Mouse (Mus musculus) gastrocnemius, postnatal 4 days (tissue): ENCODE data around the gene Shisa4. TPM values are rescaled to one million over a fixed set of nuclear protein-coding genes. Genes with fewer than 3 reads are reported as not detected.

Source experiments
- DNase-seq, 2 experiments: peaks; one replicate each; pipeline ENCODE4 v3.0.0; 2021 to 2022; ENCODE audit warnings: low spot score in 2 of 2, mixed read lengths in 2 of 2
- total RNA-seq, 2 experiments: library from RNA; stranded (reverse); gene quantifications; 2 replicates each; pipeline ENCODE4 v1.2.3; 2021

Shisa4 gene
- total RNA-seq, 2 experiments from 2014 or later, result 121 to 136 TPM

DNA sequence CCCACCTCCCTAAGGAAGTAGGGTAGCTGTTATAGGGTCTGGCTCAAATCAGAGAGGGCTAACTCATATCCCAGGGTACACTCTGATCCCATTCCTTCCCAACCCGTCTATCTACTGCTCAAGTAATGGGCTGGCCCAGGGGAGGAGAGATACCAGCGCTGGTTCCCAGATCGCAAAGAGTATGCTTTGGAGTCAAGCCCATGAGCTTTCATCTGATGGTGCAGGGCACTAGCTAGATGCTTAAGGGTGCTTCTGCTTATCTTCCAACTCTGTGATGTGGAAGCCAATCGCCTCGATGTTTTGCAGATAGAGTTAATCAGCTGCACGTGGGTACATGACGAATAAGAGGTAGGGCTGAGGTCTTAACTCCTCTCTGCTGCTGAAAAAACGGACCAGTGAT lies 7.4 kb downstream of the Shisa4 start:
- DNase-seq, result no peak

DNA sequence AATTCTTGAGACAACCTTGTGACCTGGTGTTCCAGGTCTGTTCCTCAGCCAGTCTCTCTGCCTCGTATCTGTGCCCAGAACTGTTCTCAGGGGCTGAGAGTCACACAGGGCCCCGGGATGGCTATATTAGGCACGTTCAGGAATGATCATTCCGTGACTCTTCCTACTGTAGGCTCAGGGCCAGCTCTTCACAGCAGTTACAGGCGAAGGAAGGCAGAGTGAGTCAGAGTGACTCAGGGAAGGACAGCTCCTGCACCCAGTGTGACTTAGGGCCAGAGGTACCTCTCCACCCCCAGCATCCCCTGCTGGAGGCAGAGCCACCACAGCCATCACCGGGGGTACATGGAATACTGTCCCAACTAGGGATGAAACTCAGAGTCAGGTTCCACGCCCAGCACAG lies 8.0 kb downstream of the Shisa4 start:
- no peak for DNase-seq

DNA sequence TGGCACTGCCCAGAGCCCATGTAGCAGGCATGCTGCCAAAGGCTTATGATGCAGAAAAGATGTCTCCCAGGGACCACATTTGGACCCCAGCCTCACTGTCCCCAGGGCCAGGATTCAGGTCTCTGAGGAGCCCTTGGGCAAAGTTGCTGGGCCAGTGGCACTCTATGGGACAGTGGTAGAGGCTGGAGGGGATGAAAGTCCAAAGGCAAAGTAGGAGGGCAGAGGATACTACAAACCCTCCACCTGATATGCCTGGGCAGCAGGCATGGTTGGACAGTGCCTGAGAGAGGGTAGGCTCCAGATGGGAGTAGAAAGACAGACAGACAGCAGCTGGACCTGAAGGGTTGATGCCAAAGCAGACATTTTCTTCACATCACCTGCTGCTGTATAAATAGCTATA lies 8.7 kb downstream of the Shisa4 start:
- no peak for DNase-seq

DNA sequence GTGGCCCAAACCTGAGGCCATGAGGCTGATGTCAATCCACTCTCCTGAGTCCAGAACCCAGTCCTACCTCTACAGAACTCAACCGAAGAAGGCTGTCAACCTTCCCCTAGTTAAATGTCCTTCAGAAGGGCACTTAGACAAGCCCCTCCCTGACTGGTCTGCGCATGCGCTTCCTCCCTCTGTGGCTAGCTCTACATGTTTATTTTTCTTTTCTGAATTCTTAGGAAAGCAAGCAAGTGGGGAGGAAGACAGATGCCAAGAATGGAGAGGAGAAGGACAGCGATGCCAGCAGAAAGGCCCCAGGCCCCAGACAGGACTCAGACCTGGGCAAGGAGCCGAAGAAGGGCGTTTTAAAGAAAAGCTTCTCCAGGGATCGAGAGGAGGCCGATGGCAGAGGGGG lies 11.6 kb downstream of the Shisa4 start:
- DNase-seq, result no peak

DNA sequence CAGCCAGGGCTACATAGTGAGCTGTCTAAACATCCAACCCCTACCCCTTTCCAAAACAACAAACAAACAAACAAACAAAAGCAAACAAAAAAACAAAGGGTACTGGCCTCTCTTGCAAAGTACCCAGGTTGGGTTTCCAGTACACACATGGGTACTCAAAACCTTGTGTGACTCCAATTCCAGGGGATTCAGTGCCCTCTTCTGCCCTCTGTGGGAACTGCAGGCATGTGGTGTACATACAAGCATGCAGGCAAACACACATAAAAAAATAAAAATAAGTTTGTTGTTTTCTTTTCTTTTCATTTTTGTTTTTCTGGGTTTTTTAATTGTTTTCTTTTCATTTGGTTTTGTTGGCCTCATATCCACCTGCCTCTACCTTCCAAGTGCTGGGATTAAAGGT lies 12.9 kb downstream of the Shisa4 start:
- no peak for DNase-seq

DNA sequence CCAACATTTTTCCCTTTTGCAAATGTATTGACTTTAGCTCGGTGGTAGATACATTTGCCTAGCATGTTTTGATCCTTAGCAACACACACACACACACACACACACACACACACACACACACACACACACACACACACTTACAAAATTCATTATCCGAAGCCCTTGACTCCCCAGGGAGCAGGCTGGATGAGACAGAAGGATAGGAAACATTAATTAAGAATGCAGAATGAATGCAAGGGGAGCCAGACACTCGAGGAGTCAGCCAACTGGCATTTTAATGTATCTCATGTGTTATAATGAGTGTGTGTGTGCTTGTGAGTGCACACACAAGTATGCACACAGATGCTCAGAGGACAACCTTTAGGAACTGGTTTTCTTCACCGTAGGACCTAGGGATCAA lies 13.5 kb downstream of the Shisa4 start:
- no peak for DNase-seq

DNA sequence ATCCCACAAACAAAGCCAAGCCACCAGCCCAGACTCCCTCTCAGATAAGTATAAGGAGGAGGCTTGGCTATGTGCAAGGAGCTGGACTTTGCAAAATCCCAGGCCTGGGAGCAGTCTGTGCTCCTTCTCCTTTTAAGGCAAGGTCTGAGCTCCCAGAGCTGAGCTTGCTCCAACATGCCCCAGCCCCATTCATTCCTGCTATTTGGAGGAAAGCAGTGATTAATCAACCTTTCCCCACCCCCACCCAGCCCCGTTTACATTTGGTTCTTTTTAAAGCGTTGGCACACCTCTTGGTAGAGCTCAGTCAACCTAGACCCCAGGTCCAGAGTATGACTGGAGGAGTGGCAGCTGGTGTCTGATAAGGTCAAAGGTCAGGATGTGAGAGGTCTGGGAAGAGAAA lies 16.0 kb downstream of the Shisa4 start:
- DNase-seq, result no peak

DNA sequence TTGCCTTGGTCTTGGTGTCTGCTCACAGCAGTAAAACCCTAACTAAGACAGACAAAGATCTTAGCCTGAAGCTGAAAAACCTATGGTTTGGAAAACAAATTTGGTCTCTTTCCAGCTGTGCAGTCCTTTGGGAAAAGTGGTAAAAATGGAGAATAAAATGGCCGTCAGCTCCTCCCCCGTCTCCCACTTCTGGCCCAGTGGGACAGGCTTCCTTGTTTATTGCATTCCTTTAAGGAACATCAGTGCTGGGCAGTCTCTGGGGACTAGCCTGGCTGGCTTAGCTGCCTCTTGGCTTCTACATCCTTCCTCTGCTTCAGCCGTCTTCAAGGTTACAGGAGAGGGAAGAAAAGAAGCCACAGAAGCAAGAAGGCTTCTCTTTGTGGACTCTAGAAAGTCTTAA lies 23.1 kb downstream of the Shisa4 start:
- no peak for DNase-seq

DNA sequence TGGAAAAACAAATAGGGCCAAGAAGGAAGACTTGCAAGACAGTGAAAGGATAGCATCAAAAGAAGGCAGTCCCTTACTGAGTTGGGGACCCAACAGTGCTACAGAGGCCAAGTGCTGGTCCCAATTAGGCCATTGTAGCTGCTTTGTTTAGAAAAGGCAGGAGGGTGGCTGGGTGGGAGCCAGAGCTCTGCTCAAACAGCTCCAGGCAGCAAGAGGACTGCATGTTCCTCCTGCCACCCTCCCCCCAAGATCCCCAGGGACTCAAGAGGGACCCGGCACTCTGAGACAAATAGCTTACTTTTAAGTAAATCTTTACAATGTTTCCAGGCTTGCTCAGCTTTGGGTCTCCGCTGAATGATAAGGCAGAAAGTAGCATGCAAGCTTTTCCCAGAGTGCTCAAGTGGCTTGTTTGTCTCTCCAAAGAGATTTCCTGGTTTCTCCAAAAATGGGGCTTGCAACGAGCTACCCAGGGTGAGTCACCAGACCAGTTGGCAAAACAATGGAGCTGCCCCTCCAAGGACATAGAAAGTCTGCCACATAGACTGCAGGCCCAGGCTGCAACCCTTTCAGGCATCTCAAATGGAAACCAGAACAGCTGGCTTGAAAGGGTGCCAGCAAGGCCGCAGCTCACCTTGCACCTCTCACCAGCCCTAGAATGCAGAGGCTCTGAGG lies 27.4 kb downstream of the Shisa4 start:
- no peak for DNase-seq

DNA sequence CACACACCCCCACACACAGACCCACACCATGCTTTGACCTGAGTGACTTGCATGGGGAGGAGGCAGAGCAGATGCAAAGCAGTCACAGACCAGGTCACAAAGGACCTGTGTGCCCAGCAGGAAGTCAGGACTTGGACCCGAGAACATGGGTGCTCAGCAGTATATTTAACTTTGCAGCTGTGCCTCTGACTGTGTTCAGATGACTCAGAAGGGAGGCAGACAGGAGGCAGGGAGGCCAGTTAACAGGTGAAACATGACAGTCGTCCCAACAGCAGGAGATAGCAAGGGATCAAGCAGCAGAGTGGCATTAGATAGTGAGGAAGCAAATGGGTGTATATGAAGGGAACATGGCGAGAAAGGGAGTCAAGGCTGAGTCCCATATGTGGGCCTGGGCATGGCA lies 28.1 kb downstream of the Shisa4 start:
- no peak for DNase-seq

DNA sequence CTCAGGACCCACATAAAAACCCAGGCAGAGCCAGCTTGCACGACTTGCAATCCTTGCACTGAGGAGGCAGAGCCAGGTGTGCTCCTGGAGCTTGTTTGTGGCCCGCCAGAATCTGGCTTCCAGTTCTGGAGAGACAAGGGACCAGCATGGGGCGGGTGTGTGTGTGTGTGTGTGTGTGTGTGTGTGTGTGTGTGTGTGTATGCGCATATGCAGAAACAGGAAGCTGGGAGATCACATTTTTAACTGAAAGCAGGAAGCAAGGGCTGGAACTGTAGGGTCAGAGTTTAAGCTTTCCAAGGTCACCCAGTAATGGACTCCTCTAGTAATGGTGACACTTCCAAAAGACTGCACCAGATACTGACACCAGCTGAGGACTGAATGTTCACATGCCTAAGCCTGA lies 31.0 kb downstream of the Shisa4 start:
- no peak for DNase-seq

DNA sequence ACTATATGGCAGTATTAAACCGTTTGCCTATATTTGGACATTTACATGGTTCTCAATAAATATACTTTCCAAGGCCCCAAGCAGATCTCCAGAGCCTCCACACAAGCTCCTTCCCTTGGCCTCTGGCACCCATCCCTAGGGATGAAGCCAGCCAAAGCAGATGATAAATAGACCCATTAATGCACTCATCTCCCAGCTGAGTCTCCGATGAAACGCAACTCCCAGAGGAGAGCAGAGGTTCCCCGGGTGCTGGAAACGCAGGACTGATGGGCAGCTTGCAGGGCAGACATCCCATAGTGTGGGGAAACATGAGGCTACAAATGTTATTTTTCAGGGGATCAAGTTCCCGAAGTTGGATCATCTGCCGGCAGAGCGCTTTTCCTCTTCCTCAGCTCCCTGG lies 33.1 kb downstream of the Shisa4 start:
- DNase-seq, result no peak

DNA sequence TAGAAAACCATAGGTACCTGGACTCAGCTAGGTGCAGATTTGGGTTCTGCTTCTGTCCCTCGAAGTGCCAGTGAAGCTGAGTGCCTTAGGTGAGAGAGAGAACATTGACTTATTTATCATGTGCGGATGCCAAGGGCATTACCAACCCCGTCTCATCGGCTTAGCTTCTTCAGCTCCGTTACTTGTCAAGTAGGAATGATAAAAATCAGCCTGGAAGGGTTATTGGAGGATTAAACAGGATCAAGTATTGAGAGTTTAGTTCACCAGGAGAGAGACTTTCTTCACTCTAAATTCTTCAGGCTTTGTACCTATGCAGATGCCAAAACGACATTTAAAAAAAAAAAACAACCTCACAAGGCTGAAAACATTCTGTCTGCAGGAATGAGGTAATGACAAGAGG lies 44.5 kb downstream of the Shisa4 start:
- DNase-seq, result no peak

DNA sequence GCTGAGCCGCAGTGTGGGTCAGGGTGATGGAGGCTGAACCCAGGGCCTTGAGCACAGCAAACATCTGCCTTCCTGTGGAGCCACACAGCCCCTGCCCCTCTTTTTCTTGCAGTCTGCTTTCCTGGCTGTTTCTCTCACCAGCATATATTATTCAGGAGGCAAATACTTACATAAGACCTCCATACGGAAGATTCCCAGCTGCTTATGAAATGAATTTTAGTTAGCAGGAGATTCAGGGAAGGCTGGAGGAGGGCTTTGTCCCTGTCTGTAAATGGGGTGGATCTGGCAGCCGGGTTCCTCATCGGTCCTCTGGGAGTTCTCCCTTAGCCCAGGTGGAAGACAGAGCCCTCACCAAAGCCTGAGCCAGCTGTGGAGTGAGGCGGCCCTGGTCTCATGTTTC lies 46.7 kb downstream of the Shisa4 start:
- no peak for DNase-seq

DNA sequence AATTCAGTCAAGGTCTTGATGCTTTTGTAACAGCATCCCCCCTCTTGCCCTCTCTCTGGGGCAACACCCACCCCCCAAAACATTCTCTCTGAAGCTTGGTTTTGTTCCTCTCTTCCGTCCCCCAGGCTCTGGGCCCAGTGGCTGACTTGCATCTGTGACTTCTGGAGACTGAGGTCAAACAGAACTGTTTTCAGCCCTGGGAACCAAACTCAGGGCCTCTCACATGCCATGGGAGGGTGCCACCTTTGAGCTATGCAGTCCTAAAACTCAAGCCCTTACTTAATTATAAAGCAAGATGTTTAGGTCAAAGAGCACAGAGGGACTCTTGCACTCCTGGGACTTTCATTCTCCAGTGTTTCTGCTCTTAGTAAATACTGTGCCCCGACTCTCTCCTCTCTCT lies 49.1 kb downstream of the Shisa4 start:
- no peak for DNase-seq

DNA sequence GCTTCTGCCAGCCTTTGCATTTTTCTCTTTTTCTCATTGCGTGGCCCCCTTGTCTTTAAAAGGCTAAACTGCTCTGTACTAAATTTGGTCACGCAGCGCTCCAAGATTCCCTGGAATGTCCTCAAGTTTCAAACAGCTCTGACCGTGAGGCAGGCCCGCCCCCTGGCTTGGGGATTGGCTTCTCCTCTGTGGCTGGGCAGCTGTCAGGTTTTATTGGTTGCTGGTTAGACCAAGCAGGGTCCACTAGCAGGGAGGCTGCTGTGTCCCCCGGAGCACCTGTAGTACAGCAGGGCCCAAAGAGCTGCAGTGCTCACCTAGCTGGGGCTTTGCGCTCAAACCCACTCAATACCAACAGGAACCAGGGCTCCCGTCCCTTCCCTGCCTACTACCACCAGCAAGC lies 50.5 kb downstream of the Shisa4 start, which contains the start of gene Lmod1:
Gene Lmod1, plus strand, starts transcription at position 237 of the 400 bp plus-strand sequence.
- DNase-seq, result peak; percentile 31 to 61

DNA sequence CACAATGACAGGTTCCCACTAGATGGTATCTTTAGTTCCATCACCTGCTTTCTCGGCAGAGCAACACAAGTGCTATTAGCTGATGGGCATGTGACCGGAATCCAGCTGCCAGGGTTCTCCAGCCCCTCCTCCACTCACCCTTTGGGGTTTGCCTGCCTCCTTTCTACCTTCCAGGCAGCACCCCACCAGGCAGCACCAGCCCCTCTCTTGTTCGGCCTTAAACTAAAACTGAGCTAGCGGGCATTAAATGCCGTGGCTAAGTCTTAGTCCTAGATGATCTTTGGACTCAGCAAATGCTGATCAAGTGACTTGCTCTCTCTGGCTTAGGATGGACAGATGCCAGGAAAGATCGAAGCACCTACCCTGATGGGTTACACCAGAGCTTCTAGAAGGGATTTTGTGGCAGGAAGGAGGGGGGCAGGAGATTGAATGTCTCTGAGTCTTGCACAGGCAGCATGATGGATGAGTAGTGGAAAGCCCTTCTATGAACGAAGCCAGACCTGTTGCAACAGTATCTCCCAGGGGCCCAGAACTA lies 51.6 kb downstream of the Shisa4 start:
- no peak for DNase-seq

Other genes starting within 250 kb of the Shisa4 start
- gene Ptpn7, start 242.5 kb downstream of the Shisa4 start, total RNA-seq, result 1 to 10 TPM; 1.1 to 1.4 TPM
- gene Arl8a, start 228.4 kb downstream of the Shisa4 start, total RNA-seq, result 10 to 100 TPM; 49.9 to 50.9 TPM
- gene Gpr37l1, start 207.6 kb downstream of the Shisa4 start, total RNA-seq, result 1 to 10 TPM; 1.3 to 1.7 TPM
- gene Elf3, start 116.7 kb downstream of the Shisa4 start, total RNA-seq, result under 1 TPM; 0.42 to 0.44 TPM
- gene Rnpep, start 91.2 kb downstream of the Shisa4 start, total RNA-seq, result 10 to 100 TPM; 22.7 to 24.2 TPM
- 100 to 1,000 TPM; 163 to 168 TPM for gene Timm17a, start 61.5 kb downstream of the Shisa4 start, total RNA-seq
- gene Lmod1, start 50.4 kb downstream of the Shisa4 start, total RNA-seq, result 1 to 10 TPM; 3.1 to 4.1 TPM
- 10 to 100 TPM; 89.2 to 90.6 TPM for gene Ipo9, start 55.3 kb upstream of the Shisa4 start, total RNA-seq
- 10 to 100 TPM; 33.0 to 36.0 TPM for gene Nav1, start 232.1 kb upstream of the Shisa4 start, total RNA-seq